Mouse (Mus musculus): ENCODE results near the gene Ptma.

Ptma gene

DNA sequence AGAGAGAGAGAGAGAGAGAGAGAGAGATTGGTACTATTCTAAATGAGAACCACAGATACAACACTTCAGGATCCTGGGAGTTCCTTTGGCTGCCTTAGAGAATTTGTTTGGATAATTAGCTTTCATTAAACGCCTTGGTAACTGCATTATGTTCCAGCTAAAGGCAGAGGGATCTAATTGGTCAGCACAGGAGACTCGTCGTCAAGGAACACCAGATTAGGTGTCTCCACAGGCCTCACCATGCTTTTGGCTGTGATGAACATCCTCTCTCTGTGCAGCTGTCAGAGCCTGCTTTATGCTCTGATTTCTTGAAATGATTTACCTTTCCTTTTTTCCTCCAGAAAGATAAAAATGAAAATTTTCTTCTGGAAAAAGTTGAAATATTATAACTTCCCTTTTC lies 20.3 kb downstream of the Ptma start:
- no peak for DNase-seq (ENCODE audit: low spot score)

DNA sequence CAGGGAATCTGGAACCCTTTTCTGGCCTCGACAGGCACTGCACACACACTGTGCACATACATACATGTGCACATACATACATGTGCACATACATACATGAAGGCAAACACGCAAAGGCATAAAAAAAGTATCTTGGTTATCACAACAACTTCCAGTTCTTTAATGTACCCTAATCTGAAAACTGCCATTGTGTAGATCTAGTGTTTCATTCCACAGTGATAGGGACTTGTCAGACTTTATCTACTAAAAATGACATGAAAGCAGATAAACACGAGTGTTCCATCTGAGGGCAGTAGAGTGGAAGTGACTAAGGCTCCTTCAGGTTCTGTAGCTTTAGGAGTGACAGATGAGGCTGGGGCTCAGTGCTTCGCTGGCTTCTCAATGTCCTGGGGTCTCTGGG lies 24.8 kb downstream of the Ptma start:
- no peak for DNase-seq (ENCODE audit: low spot score)

DNA sequence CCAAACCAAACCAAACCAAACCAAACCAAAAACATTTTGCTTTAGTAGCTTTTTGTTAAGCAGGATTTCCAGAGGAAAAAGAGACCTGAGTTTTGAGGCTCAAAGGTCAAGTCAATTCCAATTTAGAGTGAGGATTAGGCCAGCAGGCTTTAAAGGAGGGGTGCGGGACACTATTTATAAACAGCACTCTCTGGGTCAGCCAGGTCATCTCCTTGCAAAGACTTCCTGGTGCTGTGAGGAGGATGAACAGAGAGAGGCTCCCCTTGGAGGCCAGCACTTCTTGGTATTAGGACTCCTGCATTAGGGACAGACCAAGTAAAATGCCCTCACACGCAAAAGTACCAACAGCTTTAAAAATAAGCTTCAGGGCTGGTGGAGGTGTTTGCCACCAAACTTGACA lies 25.4 kb downstream of the Ptma start:
- no peak for DNase-seq (ENCODE audit: low spot score)

DNA sequence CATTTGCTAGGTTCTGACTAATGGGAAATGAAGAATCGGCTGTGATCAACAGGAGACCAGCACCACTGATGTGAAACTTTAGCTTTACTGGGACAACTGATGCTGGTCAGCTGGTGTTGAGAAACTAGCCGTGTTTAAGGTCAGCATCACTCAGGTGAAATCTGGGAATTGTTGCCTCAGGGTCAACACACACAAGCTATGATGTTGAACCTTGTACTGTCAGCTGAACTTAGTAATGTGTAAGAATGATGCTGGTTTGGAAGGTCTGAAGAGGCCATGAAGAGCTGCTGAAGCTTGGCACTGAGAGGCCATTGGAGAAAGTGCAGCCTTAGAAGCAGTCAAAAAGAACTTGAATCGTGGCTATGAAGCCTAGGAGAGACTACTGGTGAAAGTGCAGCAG lies 29.1 kb downstream of the Ptma start:
- no peak for DNase-seq (ENCODE audit: low spot score)

DNA sequence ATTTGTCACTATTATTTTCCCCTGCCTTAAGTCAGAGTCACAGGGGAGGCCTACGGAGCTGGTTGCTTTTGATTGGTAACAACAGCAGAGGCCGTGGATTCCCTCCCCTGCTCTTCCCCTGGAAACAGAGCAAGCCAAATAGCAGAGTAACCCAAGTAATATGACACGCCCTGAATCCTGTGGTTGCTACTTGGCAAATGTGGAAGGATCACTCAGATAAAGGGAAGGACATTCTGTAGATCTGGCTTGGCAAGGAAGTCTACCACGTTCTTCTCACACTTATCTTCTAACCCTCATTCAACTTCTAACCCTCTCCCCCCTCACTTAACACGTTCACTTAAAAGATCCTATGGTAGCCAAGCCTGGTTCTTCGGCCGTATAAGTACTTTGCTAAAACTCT lies 31.3 kb downstream of the Ptma start:
- DNase-seq (ENCODE audit: low spot score), result peak; percentile 14

DNA sequence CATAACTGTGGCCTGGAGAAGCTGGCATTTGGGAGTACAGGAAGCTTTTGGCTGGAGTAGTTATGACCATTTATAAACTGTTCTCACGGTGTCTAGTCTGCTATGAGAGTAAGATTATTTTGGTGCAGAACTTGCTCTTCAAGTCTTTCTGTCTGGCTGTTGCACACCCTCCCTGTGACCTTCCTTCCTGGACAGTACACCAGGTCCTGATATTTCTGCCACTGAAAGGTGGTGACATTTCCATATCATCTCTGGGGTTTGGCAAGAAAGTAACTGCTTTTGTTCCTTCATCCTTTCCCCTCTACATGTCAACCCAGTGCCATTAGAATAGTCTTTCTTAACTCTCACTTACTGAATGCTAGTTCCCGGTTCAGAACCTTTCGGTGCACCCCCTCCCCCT lies 32.7 kb downstream of the Ptma start:
- no peak for DNase-seq (ENCODE audit: low spot score)

DNA sequence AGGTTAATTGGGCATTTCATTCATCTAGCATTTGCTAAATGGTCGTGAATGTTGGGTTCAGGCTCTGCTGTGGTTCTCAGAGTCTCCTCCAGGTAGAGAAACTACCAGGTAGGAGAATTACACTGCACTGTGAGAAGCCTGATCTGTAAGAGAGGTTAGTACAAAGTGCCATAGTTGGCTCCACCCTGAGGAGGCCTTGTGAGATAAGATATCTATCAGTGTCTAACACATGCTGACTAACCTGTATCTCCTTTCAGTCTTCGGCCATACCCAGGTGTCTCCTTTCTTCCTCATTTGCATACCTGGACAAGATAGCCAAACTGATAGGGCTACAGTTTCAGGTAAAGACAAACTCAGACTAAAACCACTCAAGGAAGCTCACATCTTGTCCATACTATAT lies 36.1 kb downstream of the Ptma start:
- no peak for DNase-seq (ENCODE audit: low spot score)

DNA sequence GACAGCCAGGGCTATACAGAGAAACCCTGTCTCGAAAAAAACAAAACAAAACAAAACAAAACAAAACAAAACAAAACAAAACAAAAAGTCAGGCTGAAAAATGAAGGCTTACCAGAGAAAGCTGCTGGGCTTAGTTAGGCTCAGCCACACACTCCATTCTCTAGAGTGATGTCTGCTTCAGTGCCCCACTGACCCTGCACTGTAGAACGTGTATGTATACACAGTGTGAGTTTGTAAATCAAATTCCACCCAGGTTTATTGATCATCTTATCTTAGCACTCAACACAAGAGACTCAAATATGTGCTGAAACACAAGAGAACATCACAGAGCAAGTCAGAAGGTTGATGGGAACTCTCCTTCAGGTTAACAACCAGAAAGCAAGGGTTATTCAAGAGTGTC lies 41.9 kb downstream of the Ptma start:
- no peak for DNase-seq (ENCODE audit: low spot score)

DNA sequence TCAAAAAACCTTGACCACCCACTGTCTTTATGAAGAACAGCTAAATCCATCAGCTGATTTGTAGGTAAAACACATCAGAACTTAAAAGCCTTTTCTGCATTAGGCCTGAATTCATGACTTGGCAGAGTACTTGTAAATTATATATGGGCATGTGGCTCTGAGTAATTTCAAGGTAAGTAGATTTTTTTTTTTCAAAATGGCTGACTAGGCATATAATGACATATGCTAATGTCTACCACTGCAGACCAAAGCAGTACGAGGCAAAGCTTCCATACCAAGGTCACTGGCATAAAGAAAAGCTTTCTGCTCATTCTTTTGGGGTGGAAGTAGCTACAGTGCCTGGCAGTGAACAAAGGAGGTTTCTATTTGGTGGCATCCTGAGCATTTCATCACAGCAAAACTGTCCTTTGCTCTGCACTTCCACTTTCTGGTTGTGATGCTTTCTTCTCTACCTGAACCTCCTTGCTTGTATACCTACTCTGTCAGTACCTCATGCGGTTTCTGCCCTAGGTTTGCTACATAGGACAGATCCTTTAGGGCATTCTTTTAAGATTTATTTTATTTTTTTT lies 42.9 kb downstream of the Ptma start:
- no peak for DNase-seq (ENCODE audit: low spot score)

DNA sequence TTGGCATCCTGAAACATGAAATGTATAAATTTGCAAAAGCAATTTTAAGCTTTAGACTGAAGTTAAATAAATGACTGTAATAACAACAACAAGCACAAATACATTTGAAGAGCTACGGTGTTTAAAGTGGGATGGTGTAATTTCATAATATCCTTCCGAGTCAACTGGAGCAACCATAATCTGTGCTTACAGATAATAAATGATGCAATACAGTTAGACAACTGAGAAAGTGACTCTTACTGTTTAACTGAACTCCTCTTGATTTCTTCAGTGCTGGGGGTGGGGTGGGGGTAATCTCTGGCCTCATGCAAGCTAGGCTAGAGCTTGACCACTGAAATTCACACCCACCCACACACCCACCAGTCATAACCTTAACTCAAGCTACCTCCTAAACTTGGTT lies 44.9 kb downstream of the Ptma start:
- DNase-seq (ENCODE audit: low spot score), result no peak

DNA sequence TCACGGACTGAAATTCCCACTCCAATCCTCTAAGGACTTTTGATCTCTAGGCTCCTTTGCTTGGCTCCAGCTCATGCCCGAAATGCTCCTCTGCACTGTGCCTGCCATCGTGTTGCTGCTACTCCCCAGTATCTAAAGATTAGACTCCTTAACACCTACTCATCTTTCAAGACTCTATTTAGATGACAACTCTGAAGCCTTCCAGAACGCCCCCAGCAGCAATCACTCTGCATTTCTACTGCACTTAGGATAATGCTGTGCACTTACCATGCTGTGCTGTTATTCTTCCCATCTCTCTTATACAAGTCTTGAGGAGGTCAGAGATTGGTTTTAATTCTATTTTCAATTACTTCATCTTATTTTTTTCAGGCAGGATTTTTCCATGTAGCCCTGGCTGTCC lies 45.4 kb downstream of the Ptma start:
- no peak for DNase-seq (ENCODE audit: low spot score)
